In genomic region chr11:4506486-4506885, GRCm38 (mm10) we compare ENCODE assay signal across 32 mouse cellular contexts.
DNase-seq lines count a peak whose midpoint lies in the region; ATAC-seq and TF ChIP-seq lines count a peak whose summit lies in the region.
"Had no signal": no experiment of that assay in that cellular context is flagged by ENCODE, and none has a peak within 500 bp of the region (broad histone marks: within the 10 kb centered on the region; RNA-seq: fewer than 3 reads in every experiment).

No protein-coding gene starts in this region.

- WGBS in heart, adult 2 months = 91% methylated on average over 2 of the region's 2 CpGs
- 97% methylated on average over 2 of the region's 2 CpGs for WGBS in neural tube, embryonic 15.5 days

- H3K4me1 ChIP-seq in heart, adult 2 months (ENCODE audit: control insufficient read depth, insufficient read depth, low read length) = peaks cover 4% of the 10 kb centered on the region; the same call in 1 of the 2 replicates
- peaks cover 5 to 22% of the 10 kb centered on the region in 2 experiments for H3K4me1 ChIP-seq in CH12.LX (ENCODE audit: control insufficient read depth in 1 of 2, insufficient read depth in 2 of 2)
- peaks cover 5% of the 10 kb centered on the region for H3K4me1 ChIP-seq in brown adipose tissue, adult 24 weeks (ENCODE audit: control insufficient read depth, insufficient read depth, insufficient read length, low read length)
- 0 out of 2 replicates have a peak, but pooled peaks cover 3% of the 10 kb centered on the region for H3K4me1 ChIP-seq in neural tube, embryonic 15.5 days
- H3K4me1 ChIP-seq: embryonic facial prominence, embryonic 10.5 days; embryonic facial prominence, embryonic 13.5 days; forebrain, embryonic 10.5 days; forebrain, embryonic 13.5 days; heart, embryonic 10.5 days; intestine, embryonic 15.5 days had no signal

- no peaks in the 10 kb centered on the region for H3K27me3 ChIP-seq in heart, adult 2 months (ENCODE audit: control insufficient read depth, insufficient read depth, low read length)
- H3K27me3 ChIP-seq in CH12.LX (replicated peaks) = no peaks in the 10 kb centered on the region
- H3K27me3 ChIP-seq in neural tube, embryonic 15.5 days (replicated peaks) = no peaks in the 10 kb centered on the region
- H3K27me3 ChIP-seq: embryonic facial prominence, embryonic 13.5 days; forebrain, embryonic 13.5 days; heart, embryonic 13.5 days; intestine, embryonic 15.5 days had no signal

- dilution Hi-C loops in CH12.LX (cut with MboI; ENCODE audit: extremely low pct_ligation_motif_present, extremely low pct_unique_long_range_greater_than_20kb, low sequenced_read_pairs) = no loop called here

- H3K4me2 ChIP-seq in CH12.LX (ENCODE audit: insufficient read depth, low read depth, poor library complexity, severe bottlenecking) = 0 out of 2 replicates have a peak overlapping the region, but pooled peaks have one; percentile 8
- H3K4me2 ChIP-seq in neural tube, embryonic 15.5 days = no peak overlapping the region
- H3K4me2 ChIP-seq: embryonic facial prominence, embryonic 13.5 days; forebrain, embryonic 13.5 days; heart, embryonic 13.5 days; hindbrain, embryonic 14.5 days; intestine, embryonic 15.5 days had no signal

- no peak; the same call in 1 of the 2 replicates for TF ChIP-seq RAD21 in CH12.LX (IDR thresholded peaks at IDR 0.05; ENCODE audit: low read depth, low read length)

- no peak for TF ChIP-seq CTCF in heart, adult 2 months (IDR thresholded peaks at IDR 0.05)
- TF ChIP-seq CTCF in CH12.LX (conservative IDR thresholded peaks at IDR 0.05 in 1 of 2, IDR thresholded peaks at IDR 0.05 in 1 of 2; ENCODE audit: low read depth in 2 of 2, low read length in 2 of 2) = no peak

- peaks cover 2% of the 10 kb centered on the region for H3K9me3 ChIP-seq in CH12.LX (replicated peaks; ENCODE audit: low read length)
- H3K9me3 ChIP-seq in neural tube, embryonic 15.5 days (replicated peaks) = no peaks in the 10 kb centered on the region
- H3K9me3 ChIP-seq: embryonic facial prominence, embryonic 10.5 days; embryonic facial prominence, embryonic 13.5 days; forebrain, embryonic 10.5 days; forebrain, embryonic 13.5 days; heart, embryonic 10.5 days; heart, embryonic 13.5 days; intestine, embryonic 15.5 days had no signal

- H3K36me3 ChIP-seq in heart, adult 2 months (ENCODE audit: control insufficient read depth, insufficient read depth, low read length) = peaks cover 23% of the 10 kb centered on the region
- H3K36me3 ChIP-seq in CH12.LX (replicated peaks in 1 of 2; ENCODE audit: control insufficient read depth in 1 of 2, insufficient read depth in 1 of 2, low read length in 1 of 2) = peaks cover 19 to 68% of the 10 kb centered on the region in 2 experiments
- H3K36me3 ChIP-seq in neural tube, embryonic 15.5 days = peaks cover 39% of the 10 kb centered on the region

- no peak overlapping the region for H3K9ac ChIP-seq in heart, adult 2 months (ENCODE audit: low read depth, low read length)
- H3K9ac ChIP-seq in CH12.LX (ENCODE audit: insufficient read depth, low read depth) = no peak overlapping the region
- no peak overlapping the region for H3K9ac ChIP-seq in neural tube, embryonic 15.5 days (replicated peaks)
- H3K9ac ChIP-seq: embryonic facial prominence, embryonic 13.5 days; forebrain, embryonic 13.5 days; heart, embryonic 13.5 days; hindbrain, embryonic 14.5 days; intestine, embryonic 15.5 days had no signal

- H3K27ac ChIP-seq in heart, adult 2 months = no peak overlapping the region; the same call in 1 of the 2 replicates
- no peak overlapping the region for H3K27ac ChIP-seq in CH12.LX (ENCODE audit: insufficient read depth, low read depth)
- peak overlapping the region; percentile 74 for H3K27ac ChIP-seq in brown adipose tissue, adult 24 weeks (replicated peaks; ENCODE audit: low read depth, low read length)
- H3K27ac ChIP-seq in neural tube, embryonic 15.5 days (replicated peaks) = no peak overlapping the region
- H3K27ac ChIP-seq: embryonic facial prominence, embryonic 10.5 days; embryonic facial prominence, embryonic 13.5 days; forebrain, embryonic 10.5 days; forebrain, embryonic 13.5 days; heart, embryonic 10.5 days; hindbrain, embryonic 14.5 days; hindbrain, postnatal 0 days; intestine, embryonic 15.5 days had no signal

- H3K4me3 ChIP-seq in heart, adult 2 months = no peak overlapping the region
- H3K4me3 ChIP-seq in CH12.LX (replicated peaks in 1 of 3; ENCODE audit: low read depth in 2 of 3, low read length in 2 of 3, poor library complexity in 1 of 3) = no peak overlapping the region
- H3K4me3 ChIP-seq in brown adipose tissue, adult 24 weeks (ENCODE audit: insufficient read depth, low read depth, low read length) = no peak overlapping the region
- H3K4me3 ChIP-seq in neural tube, embryonic 15.5 days (replicated peaks) = no peak overlapping the region
- H3K4me3 ChIP-seq: embryonic facial prominence, embryonic 10.5 days; embryonic facial prominence, embryonic 13.5 days; forebrain, embryonic 10.5 days; forebrain, embryonic 13.5 days; gastrocnemius, adult 2 months; heart, embryonic 10.5 days; heart, embryonic 13.5 days; intestine, embryonic 15.5 days had no signal

- TF ChIP-seq EP300 in heart, adult 2 months (IDR thresholded peaks at IDR 0.05; ENCODE audit: insufficient read depth, low read depth, low read length) = no peak
- TF ChIP-seq EP300 in CH12.LX (IDR thresholded peaks at IDR 0.05; ENCODE audit: low read length) = peak; percentile 96

- no peak for ATAC-seq in neural tube, embryonic 15.5 days (ENCODE audit: low FRiP score)
- ATAC-seq: forebrain, embryonic 13.5 days; forebrain, embryonic 16.5 days; hindbrain, postnatal 0 days; intestine, embryonic 15.5 days had no signal

- peak; percentile 48 for DNase-seq in heart, adult 11 months
- DNase-seq in heart, adult 2 months = no peak
- DNase-seq in CH12.LX (ENCODE audit: extremely low read depth) = peak; percentile 62
- no peak for DNase-seq in adrenal gland, adult 18-20 months (ENCODE audit: low spot score in 2 of 2)
- DNase-seq in spleen, adult 12 weeks (ENCODE audit: low spot score) = no peak
- DNase-seq in kidney, adult 11 months = no peak
- DNase-seq: adrenal gland, adult 2 months; adrenal gland, postnatal 14 days; B cell, adult 2 months; cerebellum, adult 11-12 months; cerebellum, adult 8-10 months; cerebellum, postnatal 10 days; cerebellum, postnatal 36 days; embryo, embryonic 11 days; gastrocnemius, adult 2 months; gastrocnemius, postnatal 14 days; heart, adult 18-20 months; heart, postnatal 14 days; heart, postnatal 4 days; kidney, adult 18-20 months had no signal

- peaks cover 2% of the 10 kb centered on the region; the same call in 1 of the 2 replicates for H3K79me2 ChIP-seq in heart, adult 2 months (replicated peaks; ENCODE audit: control insufficient read depth, insufficient read depth, low read length)
- H3K79me2 ChIP-seq in CH12.LX (replicated peaks; ENCODE audit: control insufficient read depth, extremely low read depth, insufficient read depth, poor library complexity, severe bottlenecking) = no peaks in the 10 kb centered on the region

- in situ Hi-C loops in CH12.LX (cut with MboI; ENCODE audit: low pct_ligation_motif_present, low pct_unique_long_range_greater_than_20kb, low sequenced_read_pairs) = loop anchor here (10.0 kb wide), 1 partner anchor 328 kb away; no protein-coding TSS in a partner anchor

- intact Hi-C loops in heart, adult 2 months (cut with DNase I) = loop anchor here (5.0 kb wide), 1 partner anchor 196 kb away; the partner anchor contains the start of genes Uqcr10 and Zmat5

- TF ChIP-seq POLR2A in heart, adult 2 months (IDR thresholded peaks at IDR 0.05; ENCODE audit: insufficient read depth, low read depth, low read length) = no peak
- TF ChIP-seq POLR2A in CH12.LX (IDR thresholded peaks at IDR 0.05; ENCODE audit: low read depth, low read length) = no peak

TF ChIP-seq in CH12.LX, 34 proteins besides CTCF, POLR2A, EP300 and RAD21 (continues in another document):
- TF ChIP-seq SMC3 (IDR thresholded peaks at IDR 0.05; ENCODE audit: low read depth, low read length) (peak; percentile 13; the same call in 1 of the 2 replicates), MYC (IDR thresholded peaks at IDR 0.05; ENCODE audit: low read depth, low read length) (peak; percentile 76; the same call in 1 of the 2 replicates), KAT2A (IDR thresholded peaks at IDR 0.05; ENCODE audit: insufficient replicate concordance, low read length) (no peak), E2F4 (IDR thresholded peaks at IDR 0.05; ENCODE audit: insufficient replicate concordance, low read depth, low read length) (no peak), ELF1 (IDR thresholded peaks at IDR 0.05; ENCODE audit: low read depth, low read length) (no peak), MAZ (IDR thresholded peaks at IDR 0.05; ENCODE audit: low read depth, low read length) (peak; percentile 53; the same call in 1 of the 2 replicates), ZKSCAN1 (IDR thresholded peaks at IDR 0.05; ENCODE audit: borderline replicate concordance, low read depth, low read length) (no peak), MAFK (IDR thresholded peaks at IDR 0.05; ENCODE audit: insufficient replicate concordance, low read length) (peak; percentile 63; the same call in 1 of the 2 replicates), RCOR1 (conservative IDR thresholded peaks at IDR 0.05; ENCODE audit: low read depth, low read length) (peak; percentile 89), ZMIZ1 (IDR thresholded peaks at IDR 0.05; ENCODE audit: low read depth, low read length) (no peak), TCF12 (IDR thresholded peaks at IDR 0.05; ENCODE audit: low read depth, low read length) (peak; percentile 68), UBTF (IDR thresholded peaks at IDR 0.05; ENCODE audit: low read depth, low read length) (no peak), GABPA (IDR thresholded peaks at IDR 0.05; ENCODE audit: insufficient replicate concordance, low read depth, low read length) (no peak), NELFE (IDR thresholded peaks at IDR 0.05; ENCODE audit: low read depth, low read length) (no peak), BHLHE40 (IDR thresholded peaks at IDR 0.05; ENCODE audit: low read depth, low read length) (peak; percentile 56), USF1 (IDR thresholded peaks at IDR 0.05; ENCODE audit: low read depth, low read length) (no peak), POLR2AphosphoS2 (IDR thresholded peaks at IDR 0.05; ENCODE audit: low read depth, low read length) (no peak), MAX (IDR thresholded peaks at IDR 0.05; ENCODE audit: low read length) (no peak; the same call in 1 of the 2 replicates), PAX5 (IDR thresholded peaks at IDR 0.05; ENCODE audit: low read length) (no peak), HCFC1 (IDR thresholded peaks at IDR 0.05; ENCODE audit: low read depth, low read length) (no peak; the same call in 1 of the 2 replicates), ZNF384 (IDR thresholded peaks at IDR 0.05; ENCODE audit: low read depth, low read length) (no peak), ETS1 (conservative IDR thresholded peaks at IDR 0.05; ENCODE audit: low read depth, low read length) (peak; percentile 77), USF2 (conservative IDR thresholded peaks at IDR 0.05; ENCODE audit: low read depth, low read length) (no peak), CHD2 (IDR thresholded peaks at IDR 0.05; ENCODE audit: low read length) (peak; percentile 67)

Comparison
In these comparisons a context has a peak if more than half of its experiments do, and no peak if none do; other contexts are left out.
1. DNase-seq: peak in heart, adult 11 months (single experiment) and CH12.LX (single experiment); none in heart, adult 2 months (0 of 2), adrenal gland, adult 18-20 months (0 of 2), spleen, adult 12 weeks (single experiment) and kidney, adult 11 months (single experiment).